Mouse (Mus musculus): Measurements from ENCODE around the gene Ei24.
A peak's percentile ranks its signal among the peaks of the same experiment; 100 is the strongest.

The Ei24 gene

GRCm38 (mm10) chr9:36792191-36792590 lies 5.0 kb downstream of the Ei24 start:
- no peak for DNase-seq

- DNase-seq: no peak
These were observed 13.3 kb downstream of the Ei24 start for GRCm38 (mm10) chr9:36783921-36784320.

GRCm38 (mm10) chr9:36769048-36769413 lies 28.2 kb downstream of the Ei24 start:
- peak in 1 of 2 experiments; percentile 8 for DNase-seq

GRCm38 (mm10) chr9:36768156-36769047 lies 28.8 kb downstream of the Ei24 start:
- DNase-seq: peak; percentile 64 to 69

GRCm38 (mm10) chr9:36767203-36768143 lies 29.7 kb downstream of the Ei24 start, which contains the start of gene Stt3a:
TSS of gene Stt3a (minus strand) at chr9:36767679.
- peak; percentile 99 to 100 for DNase-seq

- DNase-seq: no peak
These were observed 32.8 kb downstream of the Ei24 start for GRCm38 (mm10) chr9:36764378-36764777.
